Mouse (Mus musculus): ENCODE results near the gene Btnl10. TPM values are rescaled to one million over a fixed set of nuclear protein-coding genes. Genes with fewer than 3 reads are reported as not detected.

Gene Btnl10
- total RNA-seq, 2 experiments from 2014 or later = 1.2 to 2.1 TPM

DNA sequence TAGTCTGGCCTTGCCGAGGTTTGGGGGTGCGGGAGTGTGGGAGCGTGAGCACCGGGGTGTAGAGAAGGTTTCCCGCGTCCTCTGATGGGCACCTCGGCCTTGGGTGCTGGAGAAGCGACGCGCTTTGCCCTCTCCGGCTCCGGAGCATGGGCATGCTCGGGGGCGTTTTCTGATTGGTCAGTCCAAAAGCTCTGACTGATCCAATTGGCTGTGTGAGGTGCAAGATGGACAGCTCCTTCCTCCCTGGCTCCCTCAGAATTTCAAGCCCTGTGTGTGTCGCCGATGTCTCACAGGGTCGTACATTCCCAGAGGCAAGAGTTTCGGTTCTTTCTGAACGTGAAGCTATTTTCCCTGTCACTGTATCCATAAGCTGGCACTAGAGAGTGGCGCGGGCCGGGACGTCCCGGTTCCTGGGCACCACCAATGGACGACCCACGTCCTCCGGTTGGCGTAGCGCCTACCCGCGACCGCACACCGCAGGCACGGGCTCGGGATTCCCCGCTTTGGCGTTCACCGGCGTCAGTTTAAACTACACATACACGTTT, 42.3 kb downstream of the Btnl10 start:
- peak; percentile 86 for DNase-seq

DNA sequence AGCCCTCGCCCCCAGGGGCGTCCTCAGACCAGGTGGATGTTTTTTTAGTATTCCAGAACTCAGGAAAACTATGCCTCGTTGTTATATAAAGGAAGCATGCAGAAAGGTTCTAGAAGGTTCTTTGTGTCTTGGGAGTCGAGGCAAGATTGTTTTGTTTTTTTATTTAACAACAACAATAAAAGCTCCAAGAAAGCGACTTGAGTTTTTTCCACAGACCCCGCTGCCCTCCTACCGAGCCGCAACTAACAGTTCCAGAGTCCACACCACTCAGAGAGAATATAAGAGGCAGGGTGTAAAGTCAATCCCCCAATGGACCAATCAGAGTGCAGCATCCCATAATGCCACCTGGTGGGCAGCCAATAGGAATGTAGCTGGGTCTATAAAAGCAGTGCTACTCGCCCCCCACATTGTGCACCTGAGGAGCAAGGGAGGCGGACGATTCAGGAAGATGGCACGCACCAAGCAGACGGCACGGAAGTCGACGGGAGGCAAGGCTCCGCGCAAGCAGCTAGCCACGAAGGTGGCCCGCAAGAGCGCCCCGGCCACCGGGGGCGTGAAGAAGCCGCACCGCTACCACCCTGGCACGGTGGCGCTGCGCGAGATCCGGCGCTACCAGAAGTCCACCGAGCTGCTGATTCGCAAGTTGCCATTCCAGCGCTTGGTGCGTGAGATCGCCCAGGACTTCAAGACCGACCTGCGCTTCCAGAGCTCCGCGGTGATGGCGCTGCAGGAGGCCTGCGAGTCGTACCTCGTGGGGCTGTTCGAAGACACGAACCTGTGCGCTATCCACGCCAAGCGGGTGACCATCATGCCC, 43.9 kb downstream of the Btnl10 start:
- no peak for DNase-seq

DNA sequence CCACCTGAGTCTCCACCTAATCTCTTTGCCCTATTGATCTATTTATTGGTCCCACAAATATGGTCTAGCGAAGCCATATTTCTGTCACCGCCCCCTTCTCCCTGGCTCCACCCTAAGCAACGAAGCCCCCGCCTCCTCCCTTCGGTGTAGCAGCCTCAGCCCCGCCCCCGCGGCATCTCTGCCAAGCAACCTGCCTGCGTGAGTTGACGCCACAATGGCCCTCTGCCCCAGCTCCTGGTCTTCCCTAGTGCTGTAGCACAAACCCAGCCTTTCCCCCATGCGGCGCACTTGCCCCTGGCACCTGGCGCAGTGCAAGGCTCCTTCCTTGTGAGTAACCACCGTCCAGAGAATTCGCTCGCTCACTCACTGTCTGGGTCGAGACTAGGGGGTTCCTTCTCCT, 45.8 kb downstream of the Btnl10 start:
- peak; percentile 67 for DNase-seq

DNA sequence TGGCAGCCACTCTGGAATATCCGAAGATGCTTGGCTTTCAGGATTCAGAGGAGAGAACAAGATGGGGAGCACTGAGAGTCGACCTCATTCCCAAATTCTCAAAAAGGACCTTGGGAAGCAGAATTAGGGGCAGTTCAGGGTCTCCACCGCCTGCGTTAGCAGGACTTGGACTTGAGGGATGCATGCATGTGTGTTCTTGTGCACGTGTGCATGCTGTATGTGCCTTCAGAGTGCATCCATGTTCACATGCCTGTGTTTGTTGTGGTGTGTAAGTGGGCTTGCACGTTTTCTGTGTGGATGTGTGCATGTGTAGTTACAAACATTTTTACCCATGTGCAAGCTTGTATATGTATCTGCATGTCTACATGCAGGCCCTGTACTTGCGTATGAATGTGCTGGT, 46.5 kb downstream of the Btnl10 start:
- DNase-seq = no peak

DNA sequence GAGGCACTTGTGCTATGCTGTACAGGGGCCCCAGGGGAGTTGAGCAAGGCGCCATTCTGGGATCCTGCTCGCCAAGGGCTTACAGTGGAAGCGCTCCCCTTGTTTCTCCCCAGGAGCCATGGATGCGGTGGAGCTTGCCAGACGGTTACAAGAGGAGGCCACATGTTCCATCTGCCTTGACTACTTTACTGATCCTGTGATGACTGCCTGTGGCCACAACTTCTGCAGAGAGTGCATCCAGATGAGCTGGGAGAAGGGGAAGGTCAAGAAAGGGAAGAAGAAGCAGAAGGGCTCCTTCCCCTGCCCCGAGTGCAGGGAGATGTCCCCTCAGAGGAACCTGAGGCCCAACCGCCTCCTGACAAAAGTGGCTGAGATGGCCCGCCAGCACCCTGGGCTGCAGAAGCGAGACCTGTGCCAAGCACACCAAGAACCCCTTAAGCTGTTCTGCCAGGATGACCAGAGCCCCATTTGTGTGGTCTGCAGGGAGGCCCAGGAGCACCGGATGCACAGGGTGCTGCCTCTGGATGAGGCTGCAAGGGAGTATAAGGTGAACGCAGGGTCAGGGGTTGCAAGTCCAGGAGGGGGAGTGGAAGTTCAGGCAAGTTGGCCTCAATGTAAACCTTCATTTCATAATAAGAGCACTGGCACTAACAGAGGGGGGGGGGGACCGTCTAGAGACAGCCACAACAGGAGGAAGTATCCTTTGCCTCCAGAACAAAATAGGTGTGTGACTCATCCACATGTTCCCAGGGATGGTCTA, 47.5 kb downstream of the Btnl10 start:
- no peak for DNase-seq

DNA sequence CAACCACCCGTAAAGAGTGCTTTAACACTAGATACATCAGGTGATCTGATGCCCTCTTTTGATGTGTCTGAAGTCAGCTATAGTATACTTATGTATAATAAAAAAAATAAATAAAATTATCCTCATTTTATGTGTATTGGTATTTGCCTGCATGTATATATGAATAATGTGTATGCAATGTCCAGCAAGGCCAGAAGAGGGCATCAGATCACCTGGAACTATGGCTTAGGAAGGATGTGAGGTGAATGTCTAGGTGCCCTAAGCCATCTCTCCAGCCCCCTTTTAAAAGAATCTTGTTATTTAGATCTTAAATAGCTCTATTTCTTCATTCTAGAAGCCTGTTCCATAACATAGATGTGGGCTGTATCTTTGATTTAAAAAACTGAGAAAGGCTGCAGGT, 49.6 kb downstream of the Btnl10 start:
- peak; percentile 50 for DNase-seq

DNA sequence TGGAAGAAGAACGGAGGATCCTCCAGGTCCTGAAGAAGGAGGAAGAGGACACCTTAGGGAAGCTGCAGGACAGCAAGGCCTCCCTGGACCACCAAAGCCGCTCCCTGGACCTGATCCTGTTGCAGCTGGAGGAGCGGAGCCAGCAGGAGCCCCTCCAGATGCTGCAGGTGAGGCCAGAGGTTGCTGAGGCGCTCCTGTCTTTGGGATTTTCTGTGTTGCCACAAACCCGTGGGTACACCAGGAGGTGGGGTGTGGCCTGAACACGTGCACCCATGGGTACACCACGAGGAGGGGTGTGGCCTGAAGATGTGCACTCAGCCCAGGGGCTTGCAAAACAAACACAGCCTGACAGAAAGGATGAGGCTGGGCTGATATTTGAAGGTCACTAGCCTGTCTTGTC, 50.8 kb downstream of the Btnl10 start:
- DNase-seq = no peak

DNA sequence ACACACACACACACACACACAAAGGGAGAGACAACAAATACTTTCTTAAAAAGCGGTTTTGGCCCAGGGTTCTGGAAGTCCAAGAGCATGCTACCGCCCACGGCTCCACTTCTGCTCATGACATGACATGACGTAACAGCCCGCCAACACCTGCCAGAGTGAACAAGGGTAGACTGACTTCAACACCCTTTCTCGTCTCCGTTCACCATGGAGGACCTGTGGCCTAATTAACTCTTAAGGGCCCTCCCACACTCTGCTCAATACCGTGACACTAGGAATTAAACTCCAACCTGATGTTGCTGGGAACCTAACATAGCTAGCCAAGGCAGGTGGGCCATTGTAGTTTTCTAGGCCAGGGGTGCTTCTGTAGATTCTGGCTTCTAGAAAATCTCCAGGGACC, 51.3 kb downstream of the Btnl10 start:
- DNase-seq = no peak

DNA sequence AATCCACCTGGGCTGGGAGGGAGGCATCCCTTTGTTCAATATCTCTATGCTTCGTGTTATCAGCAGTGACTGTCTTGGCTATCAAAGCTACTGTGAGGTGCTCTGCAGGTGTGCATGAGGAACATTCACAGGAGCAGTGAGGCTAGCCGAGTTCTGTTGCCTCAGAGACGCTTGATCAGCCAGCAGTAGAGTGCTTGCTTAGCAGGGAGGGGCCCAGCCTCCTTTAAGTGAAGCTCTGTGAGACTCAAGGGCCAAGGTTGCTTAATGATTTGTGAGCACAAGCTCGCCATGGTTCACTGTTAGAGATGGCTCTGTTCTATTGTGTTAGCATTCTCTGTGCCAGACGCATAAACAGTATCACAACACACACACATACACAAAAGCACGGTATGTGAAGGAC, 52.0 kb downstream of the Btnl10 start:
- no peak for DNase-seq

DNA sequence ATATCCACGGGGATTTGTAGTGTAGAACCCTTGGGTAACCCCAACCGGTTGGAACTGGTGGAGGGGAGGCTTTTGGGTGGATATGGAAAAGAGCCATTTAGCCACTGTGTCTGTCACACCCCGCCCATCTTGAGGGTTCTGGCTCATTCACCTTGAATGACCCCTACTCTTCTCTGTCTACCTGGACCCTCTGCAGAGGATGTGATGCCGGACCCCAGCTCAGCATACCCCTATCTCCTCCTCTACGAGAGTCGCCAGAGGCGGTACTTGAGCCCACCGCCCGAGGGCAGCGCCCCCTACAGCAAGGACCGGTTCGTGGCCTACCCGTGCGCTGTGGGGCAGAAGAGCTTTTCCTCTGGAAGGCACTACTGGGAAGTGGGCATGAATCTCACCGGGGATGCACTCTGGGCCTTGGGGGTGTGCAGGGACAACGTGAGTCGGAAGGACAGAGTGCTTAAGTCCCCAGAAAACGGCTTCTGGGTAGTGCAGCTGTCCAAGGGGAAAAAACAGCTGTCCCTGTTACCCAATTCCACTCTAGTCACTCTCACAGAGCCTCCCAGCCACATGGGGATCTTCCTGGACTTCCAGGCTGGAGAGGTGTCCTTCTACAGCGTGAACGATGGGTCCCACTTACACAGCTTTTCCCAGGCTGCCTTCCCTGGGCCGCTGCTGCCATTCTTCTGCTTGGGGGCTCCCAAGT, 53.3 kb downstream of the Btnl10 start:
- DNase-seq = no peak

DNA sequence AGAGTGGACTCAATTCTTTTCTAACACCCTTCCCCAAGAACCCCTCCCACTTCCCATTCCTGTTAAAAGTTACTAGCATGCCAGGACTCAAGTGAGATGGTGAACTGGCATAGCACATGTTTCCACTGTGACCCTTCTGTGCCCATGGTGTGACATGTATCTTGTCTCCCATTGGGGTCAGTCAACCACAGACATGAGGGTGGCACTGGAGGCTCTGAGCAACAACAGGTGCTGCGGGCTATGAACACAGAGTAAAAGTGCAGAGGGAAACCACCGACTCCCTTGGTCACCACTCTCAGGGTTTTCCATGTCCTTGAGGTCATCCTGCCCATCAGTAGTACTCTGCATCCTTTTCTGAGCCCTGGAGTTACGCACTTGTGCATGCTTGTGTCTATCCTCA, 54.1 kb downstream of the Btnl10 start:
- no peak for DNase-seq

DNA sequence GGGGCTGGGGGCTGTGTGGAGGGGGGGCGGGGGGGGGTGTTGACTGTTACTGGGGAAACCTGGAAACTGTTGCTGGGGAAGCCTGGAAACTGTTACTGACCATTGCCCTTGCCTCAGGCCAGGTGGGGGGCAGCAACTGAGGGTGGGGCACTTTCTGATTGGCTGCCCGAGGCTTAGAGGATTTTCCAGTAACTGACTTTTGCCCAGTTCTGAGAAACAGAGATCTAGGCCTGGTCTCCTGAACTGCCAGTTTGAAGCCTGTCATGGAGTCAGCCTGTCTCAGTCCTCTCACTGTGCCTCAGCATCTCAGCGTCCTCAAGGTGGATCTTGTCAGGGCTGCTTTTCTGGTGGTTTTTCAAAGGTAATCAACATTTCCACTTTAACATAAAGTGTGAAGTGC, 56.7 kb downstream of the Btnl10 start:
- DNase-seq = no peak

Small RNAs within 50 kb of the gene (microRNA-seq; reads per million reads assigned to microRNA genes)
- gene Gm44313 = not detected

Other genes with a start within 250 kb of the Btnl10 start
- gene Olfr320, start 236.8 kb upstream of the Btnl10 start, total RNA-seq (2021) = not detected
- not detected for gene Olfr319, start 218.7 kb upstream of the Btnl10 start, total RNA-seq (2021)
- gene Olfr318, start 193.9 kb upstream of the Btnl10 start, total RNA-seq (2021) = not detected
- gene Olfr317, start 178.7 kb upstream of the Btnl10 start, total RNA-seq (2021) = not detected
- not detected for gene Olfr316, start 165.2 kb upstream of the Btnl10 start, total RNA-seq (2021)
- gene Olfr315, start 144.7 kb upstream of the Btnl10 start, total RNA-seq (2021) = not detected
- gene Olfr314, start 135.0 kb upstream of the Btnl10 start, total RNA-seq (2021) = not detected
- gene Fam183b, start 115.9 kb upstream of the Btnl10 start, total RNA-seq (2021) = 1 to 10 TPM; 2.5 to 3.3 TPM
- not detected for gene Olfr313, start 102.9 kb upstream of the Btnl10 start, total RNA-seq (2021)
- not detected for gene Olfr312, start 88.7 kb upstream of the Btnl10 start, total RNA-seq (2021)
- not detected for gene Olfr311, start 78.7 kb upstream of the Btnl10 start, total RNA-seq (2021)
- gene Gm12258, start 70.8 kb upstream of the Btnl10 start, total RNA-seq (2021) = 1 to 10 TPM; 3.5 to 7.5 TPM
- 1 to 10 TPM; 5.5 to 8.2 TPM for gene 2810021J22Rik, start 50.7 kb upstream of the Btnl10 start, total RNA-seq (2021)
- 1 to 10 TPM; 4.7 to 6.7 TPM for gene Zfp39, start 13.7 kb upstream of the Btnl10 start, total RNA-seq (2021)
- 100 to 1,000 TPM; 154 to 156 TPM for gene Rnf187, start 21.0 kb downstream of the Btnl10 start, total RNA-seq (2021)
- 10 to 100 TPM; 23.0 to 32.1 TPM for gene Hist3h2ba, start 31.0 kb downstream of the Btnl10 start, total RNA-seq (2021)
- 10 to 100 TPM; 30.8 to 37.5 TPM for gene Hist3h2a, start 36.8 kb downstream of the Btnl10 start, total RNA-seq (2021)
- gene Trim17, start 36.8 kb downstream of the Btnl10 start, total RNA-seq (2021) = under 1 TPM; 0.09 TPM
- 10 to 100 TPM; 19.7 to 24.3 TPM for gene Trim11, start 60.2 kb downstream of the Btnl10 start, total RNA-seq (2021)
- gene Obscn, start 218.5 kb downstream of the Btnl10 start, total RNA-seq (2021) = 10 to 100 TPM; 20.0 to 75.3 TPM
- 10 to 100 TPM; 19.6 to 19.8 TPM for gene Iba57, start 245.8 kb downstream of the Btnl10 start, total RNA-seq (2021)